Mouse (Mus musculus) testis, postnatal 14 days (tissue): ENCODE data around the gene Fars2.

Experiments used
- DNase-seq: peaks from one replicate; pipeline ENCODE4 v3.0.0; 2021; ENCODE audit warnings: low spot score

Fars2 gene

GRCm38 (mm10) chr13:36696351-36696771 lies 579.1 kb downstream of the Fars2 start:
- DNase-seq, result peak; percentile 5

- DNase-seq, result no peak
Measured at GRCm38 (mm10) chr13:36707088-36707690, 590.0 kb downstream of the Fars2 start.

DNA sequence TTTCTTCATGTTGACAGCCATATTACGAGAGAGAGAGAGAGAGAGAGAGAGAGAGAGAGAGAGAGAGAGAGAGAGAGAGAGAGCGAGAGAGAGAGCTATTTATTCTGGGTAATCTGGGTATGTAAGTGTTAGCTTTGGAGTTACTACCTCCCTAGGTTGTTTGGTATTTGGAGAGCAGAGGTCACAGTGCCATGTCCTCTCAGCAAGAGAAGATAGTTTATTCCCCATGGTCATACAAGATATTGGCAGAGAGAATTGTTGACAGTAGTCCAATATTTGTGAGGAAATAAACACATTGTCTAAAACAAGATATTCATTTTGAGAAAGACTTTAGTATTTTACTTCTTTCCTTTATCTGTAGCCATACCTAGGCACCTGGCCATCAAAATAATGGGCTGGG lies 596.9 kb downstream of the Fars2 start:
- DNase-seq, result no peak

GRCm38 (mm10) chr13:36716708-36717107 lies 599.5 kb downstream of the Fars2 start:
- no peak for DNase-seq

GRCm38 (mm10) chr13:36717376-36717775 lies 600.2 kb downstream of the Fars2 start:
- no peak for DNase-seq

DNA sequence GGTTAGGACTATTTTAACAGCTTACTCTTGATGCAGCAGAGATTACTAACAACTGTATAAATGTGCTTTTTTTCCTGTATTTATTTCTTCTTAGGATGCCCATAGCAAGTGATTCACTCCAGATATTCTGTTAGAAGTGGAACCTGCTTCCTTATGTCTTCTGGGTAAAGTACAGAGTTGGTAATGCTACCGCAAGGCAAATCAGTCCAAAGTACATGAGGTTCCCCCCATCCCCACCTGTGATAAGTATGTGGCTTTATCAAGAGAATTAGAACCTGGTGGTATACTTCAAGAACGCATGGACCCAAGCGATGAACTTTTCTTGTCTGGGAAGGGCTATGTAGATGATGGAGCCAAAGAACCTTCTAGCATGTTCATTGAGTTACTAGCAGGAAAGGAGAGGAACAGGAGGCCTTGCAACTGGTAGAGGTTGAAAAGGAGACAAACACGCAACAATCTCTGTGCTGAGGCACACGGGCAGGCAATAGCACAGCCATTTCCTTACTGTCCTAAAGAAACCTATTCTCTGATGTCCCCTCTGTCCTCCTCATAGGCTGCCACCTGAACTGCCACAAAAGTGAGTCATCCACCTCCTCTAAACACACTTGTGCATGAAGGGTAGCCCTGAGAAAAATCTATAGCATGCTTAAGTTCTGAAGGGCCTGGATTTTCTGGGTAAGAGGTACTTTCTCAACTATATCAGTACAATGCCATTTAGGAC lies 603.2 kb downstream of the Fars2 start:
- no peak for DNase-seq

DNA sequence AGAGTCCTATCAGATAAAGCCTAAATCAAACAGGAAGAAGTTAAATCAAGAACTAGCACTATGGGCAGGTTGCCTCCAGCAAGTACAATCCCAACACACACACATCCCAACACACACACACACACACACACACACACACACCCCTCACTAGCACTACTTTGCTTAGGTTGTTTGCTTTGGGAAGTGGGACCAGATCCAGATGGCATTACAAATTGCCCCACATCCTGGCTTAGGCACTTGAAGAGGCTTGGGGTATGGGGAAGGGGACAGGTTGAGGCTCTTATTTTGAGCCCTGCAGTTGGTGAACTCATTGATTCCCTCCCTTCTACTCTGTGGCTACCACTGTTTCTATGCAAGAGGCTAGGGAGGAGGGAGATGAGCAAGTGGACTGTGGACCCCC lies 605.1 kb downstream of the Fars2 start:
- DNase-seq, result no peak

GRCm38 (mm10) chr13:36723726-36724300 lies 606.6 kb downstream of the Fars2 start:
- DNase-seq, result no peak

GRCm38 (mm10) chr13:36724533-36725470 lies 607.6 kb downstream of the Fars2 start:
- DNase-seq, result no peak

DNA sequence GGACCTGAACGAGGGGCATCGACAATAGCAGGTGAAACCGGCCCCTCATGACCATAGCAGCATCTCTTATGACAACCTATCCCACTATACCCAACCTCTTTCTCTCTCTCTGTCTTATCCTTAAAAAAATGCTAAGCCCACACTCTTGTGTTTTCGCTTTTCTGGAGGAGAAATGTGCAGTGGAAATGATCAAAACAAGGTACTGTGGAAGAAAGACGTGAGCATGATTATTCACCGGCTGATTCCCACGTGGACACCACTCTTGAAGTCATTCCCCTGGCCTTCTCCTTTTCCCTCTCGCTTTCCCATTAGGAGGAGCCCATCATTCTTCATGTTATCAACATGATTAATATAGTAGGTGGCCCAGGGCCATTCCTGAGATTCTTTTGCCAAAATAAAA lies 608.7 kb downstream of the Fars2 start:
- no peak for DNase-seq

DNA sequence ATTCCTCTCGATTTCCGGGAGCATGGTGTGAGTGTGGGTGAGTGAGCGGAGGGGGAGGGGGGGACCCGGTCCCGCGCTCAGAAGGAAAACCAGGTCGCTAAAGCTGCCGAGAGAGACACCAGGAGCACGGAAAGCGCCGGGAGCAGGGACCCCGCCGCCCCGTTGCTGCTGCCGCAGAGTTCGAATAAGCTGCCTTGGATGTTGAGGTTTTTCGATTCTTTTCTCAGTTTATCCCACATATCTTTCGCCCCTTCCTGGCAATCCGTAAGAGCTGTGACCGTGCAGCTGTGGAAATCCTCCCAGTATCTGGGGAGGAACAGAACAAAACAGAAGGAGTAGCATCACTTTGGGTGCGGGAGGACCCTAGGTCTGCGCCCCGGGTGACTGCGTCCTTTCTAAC lies 609.3 kb downstream of the Fars2 start:
- DNase-seq, result no peak

DNA sequence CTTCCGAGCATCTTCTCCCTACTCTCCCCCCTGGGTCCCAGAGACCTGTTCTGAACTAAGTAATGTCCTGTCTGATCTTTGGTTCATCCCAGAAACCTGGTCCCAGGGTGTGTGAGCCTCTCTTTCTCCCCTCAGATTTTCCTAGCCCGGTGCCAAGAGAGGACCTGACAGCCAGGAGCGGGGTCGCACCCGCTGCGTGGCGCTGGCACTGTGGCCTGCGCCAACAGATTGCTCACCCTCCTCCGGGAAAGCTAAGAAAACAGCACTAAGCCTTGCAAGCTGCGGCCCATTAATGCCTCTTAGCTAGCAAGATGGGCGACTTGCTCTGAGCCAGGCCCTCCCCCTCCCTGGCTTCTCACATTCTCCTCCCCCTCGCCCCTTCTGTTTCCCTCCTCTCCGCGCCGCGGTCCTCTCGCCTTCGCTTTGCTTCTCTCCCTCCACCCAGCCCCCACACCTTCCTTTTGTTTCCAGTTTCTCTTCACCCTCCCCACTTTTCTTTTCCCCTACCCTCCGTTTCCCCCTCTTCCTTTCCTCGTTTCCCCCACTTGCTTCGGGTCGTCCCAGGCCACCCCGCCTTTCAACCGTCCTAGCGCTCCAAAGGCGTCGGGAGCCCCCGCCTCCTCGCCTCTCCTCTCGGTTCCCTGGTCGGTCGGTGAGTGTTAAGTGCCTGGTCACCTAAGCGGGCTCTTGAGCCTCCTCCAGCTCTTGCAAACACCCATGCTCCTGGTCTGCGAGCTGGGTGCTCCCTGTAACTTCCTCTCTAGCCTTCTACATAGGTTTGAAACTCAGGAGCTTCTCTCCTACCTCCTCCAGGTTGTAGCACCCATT lies 610.0 kb downstream of the Fars2 start:
- peak; percentile 18 for DNase-seq

DNA sequence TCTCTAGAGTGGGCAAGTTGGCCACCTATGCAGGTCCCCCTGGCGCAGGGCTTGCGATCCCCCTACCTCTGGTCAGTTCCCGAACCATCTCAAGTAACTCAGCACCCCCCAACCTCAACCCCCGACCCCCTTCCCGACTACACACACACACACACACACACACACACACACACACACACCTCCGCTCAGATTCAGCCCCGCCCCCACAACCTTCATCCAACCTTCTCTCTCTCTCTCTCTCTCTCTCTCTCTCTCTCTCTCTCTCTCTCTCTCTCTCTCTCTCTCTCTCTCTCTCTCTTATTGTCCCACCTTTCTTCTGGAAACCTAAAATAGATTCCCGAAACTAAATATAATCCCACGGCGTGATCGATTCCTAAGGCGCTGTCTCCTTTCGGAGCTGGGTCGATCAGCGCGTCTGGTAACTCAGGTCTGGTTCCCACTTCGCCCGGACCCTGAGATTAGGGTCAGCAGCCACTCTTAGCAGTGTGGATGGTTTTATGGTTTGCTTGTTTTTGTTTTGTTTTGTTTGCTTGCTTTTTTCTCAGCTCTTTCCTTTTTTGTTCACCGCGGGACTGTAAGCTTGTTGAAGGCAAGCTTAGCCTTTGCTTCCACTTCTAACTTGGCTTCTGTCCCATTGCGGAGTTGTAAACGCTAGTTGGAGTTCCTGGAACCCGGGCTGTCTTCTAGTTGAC lies 610.7 kb downstream of the Fars2 start:
- DNase-seq, result no peak

DNA sequence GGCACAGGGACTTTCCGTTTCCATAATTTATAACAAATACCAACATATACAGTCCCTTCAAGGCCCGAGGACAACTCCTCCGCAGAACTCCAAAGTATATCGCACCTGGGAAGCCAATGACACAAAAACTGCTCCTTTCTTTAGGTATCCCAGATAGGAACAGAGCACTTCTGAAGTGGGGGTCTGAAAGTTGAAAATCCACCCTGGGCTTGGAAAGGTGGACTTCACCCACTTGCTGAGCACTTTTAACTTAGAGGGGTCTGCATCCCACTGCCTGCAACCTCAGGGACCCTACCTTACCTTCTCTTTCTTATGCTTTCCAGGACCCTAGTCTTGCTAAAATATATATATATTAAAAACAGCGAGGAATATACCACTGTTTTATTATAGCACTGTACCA lies 611.3 kb downstream of the Fars2 start:
- DNase-seq, result no peak

GRCm38 (mm10) chr13:36729731-36730340 lies 612.6 kb downstream of the Fars2 start:
- no peak for DNase-seq

- no peak for DNase-seq
Measured at GRCm38 (mm10) chr13:36730341-36730761, 613.1 kb downstream of the Fars2 start.

GRCm38 (mm10) chr13:36731016-36731930 lies 614.1 kb downstream of the Fars2 start:
- DNase-seq, result no peak

DNA sequence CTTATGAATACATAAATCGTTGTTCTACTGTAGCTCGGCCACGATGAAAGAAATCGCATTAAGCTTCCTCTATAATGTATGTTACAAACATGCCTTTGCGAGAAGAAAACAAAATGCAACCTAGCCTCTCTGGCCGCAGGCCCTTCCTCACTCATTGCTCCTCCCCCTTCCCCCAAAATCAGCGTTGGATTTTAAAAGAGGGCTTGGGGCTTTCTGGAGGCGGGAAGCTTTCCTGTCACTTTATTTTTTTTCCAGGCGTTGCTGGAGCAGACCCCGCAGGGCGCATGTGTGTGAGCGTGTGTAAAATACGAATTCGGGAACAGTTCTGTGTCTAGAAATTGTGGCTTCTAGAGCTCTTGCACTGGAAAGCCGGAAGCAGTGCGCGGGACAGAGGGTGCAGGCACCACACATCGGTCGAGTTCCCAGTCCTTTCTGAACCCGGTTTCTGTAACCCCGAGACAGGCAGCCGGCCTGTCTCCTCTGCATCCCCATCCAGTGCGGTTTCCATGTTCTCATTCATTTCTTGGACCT lies 614.8 kb downstream of the Fars2 start:
- no peak for DNase-seq

GRCm38 (mm10) chr13:36732891-36733490 lies 615.8 kb downstream of the Fars2 start:
- DNase-seq, result no peak
